ENCODE assay signal across 8 mouse cellular contexts in the genomic region with DNA sequence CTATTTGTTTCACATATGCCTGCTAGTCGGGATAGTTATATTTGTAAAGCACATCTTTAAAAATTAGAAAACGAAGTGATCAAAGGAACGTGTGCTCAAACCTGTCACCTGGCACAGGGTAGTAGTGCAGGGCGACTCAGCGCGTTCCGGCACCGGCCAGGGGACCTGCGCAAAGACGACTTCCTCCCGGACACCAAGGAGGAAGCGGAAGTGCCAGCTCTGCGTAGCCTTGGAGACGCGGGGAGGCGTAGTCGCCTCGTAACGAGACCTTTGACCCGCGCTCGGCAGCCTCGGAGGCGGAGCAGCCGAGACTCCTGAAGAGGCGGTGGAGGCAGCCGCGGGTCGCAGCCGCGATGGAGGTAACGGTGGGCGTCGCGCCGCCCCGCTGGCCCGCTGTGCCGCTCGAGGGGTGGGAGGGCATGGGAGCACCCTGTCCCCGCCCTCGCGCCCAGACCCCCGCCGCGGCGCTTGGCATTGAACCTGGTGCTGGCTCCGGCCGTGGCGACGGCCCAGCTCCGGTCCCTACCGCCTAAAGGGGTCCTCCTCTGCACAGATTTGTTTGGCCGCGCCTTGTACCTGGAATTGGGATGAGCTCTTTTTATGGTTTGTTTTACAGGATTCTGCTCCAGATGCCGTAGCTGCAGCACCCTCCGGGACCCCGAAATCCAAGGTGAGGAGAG. TPM values are rescaled to one million over a fixed set of nuclear protein-coding genes. Genes with fewer than 3 reads are reported as not detected.
A peak's percentile ranks its signal among the peaks of the same experiment; 100 is the strongest.
DNase-seq lines count a peak whose midpoint lies in the region; ATAC-seq and TF ChIP-seq lines count a peak whose summit lies in the region.

A gene (plus strand): TSS at position 285 of the 680 bp plus-strand sequence.

- peak; percentile 100 for ATAC-seq in erythroid progenitor cell, adult 5-6 weeks (replicated peaks; ENCODE audit: low FRiP score, poor library complexity, severe bottlenecking)
- ATAC-seq in heart, embryonic 12.5 days (ENCODE audit: insufficient number of reproducible peaks, low FRiP score), result peak; percentile 97
- peak; percentile 99 for ATAC-seq in kidney, postnatal 0 days (replicated peaks; ENCODE audit: low FRiP score, low read depth)
- peak; percentile 99 for ATAC-seq in liver, embryonic 11.5 days (replicated peaks; ENCODE audit: low FRiP score)
- peak; percentile 97 for ATAC-seq in stomach, embryonic 14.5 days (ENCODE audit: insufficient number of reproducible peaks, insufficient read depth, low FRiP score, low read depth)

- H3K27me3 ChIP-seq in heart, embryonic 12.5 days (replicated peaks), result no peaks in the 10 kb centered on the region
- H3K27me3 ChIP-seq in kidney, postnatal 0 days (ENCODE audit: insufficient read depth, low read length), result no peaks in the 10 kb centered on the region
- H3K27me3 ChIP-seq in liver, embryonic 11.5 days (replicated peaks; ENCODE audit: control insufficient read depth, insufficient read depth, low read length), result no peaks in the 10 kb centered on the region
- H3K27me3 ChIP-seq in stomach, embryonic 14.5 days (ENCODE audit: control insufficient read depth, insufficient read depth, low read length), result no peaks in the 10 kb centered on the region

- peak within 1 kb of the TSS; percentile 81 for H3K27ac ChIP-seq in heart, embryonic 12.5 days (ENCODE audit: poor library complexity, severe bottlenecking)
- peak within 1 kb of the TSS; percentile 76 for H3K27ac ChIP-seq in kidney, postnatal 0 days
- H3K27ac ChIP-seq in liver, embryonic 11.5 days (ENCODE audit: low read depth, low read length), result peak within 1 kb of the TSS; percentile 6; the same call in 1 of the 2 replicates
- H3K27ac ChIP-seq in stomach, embryonic 14.5 days (ENCODE audit: low read length), result peak within 1 kb of the TSS; percentile 49

- peak within 1 kb of the TSS; percentile 70 for H3K4me2 ChIP-seq in heart, embryonic 12.5 days
- H3K4me2 ChIP-seq in kidney, postnatal 0 days (ENCODE audit: low read length), result peak within 1 kb of the TSS; percentile 59
- H3K4me2 ChIP-seq in liver, embryonic 11.5 days, result peak within 1 kb of the TSS; percentile 80
- H3K4me2 ChIP-seq in stomach, embryonic 14.5 days (replicated peaks; ENCODE audit: low read depth, low read length), result peak within 1 kb of the TSS; percentile 50

- H3K9me3 ChIP-seq in heart, embryonic 12.5 days (replicated peaks), result no peaks in the 10 kb centered on the region
- H3K9me3 ChIP-seq in kidney, postnatal 0 days (replicated peaks; ENCODE audit: low read length), result no peaks in the 10 kb centered on the region
- no peaks in the 10 kb centered on the region for H3K9me3 ChIP-seq in liver, embryonic 11.5 days (ENCODE audit: control insufficient read depth, low read length)
- no peaks in the 10 kb centered on the region for H3K9me3 ChIP-seq in stomach, embryonic 14.5 days (ENCODE audit: control insufficient read depth, low read depth, low read length)

- H3K4me3 ChIP-seq in heart, embryonic 12.5 days, result peak within 1 kb of the TSS; percentile 90
- H3K4me3 ChIP-seq in kidney, postnatal 0 days (replicated peaks; ENCODE audit: low read depth, low read length), result peak within 1 kb of the TSS; percentile 98
- peak within 1 kb of the TSS; percentile 80 for H3K4me3 ChIP-seq in liver, embryonic 11.5 days (ENCODE audit: low read depth, low read length)
- H3K4me3 ChIP-seq in stomach, embryonic 14.5 days (ENCODE audit: low read depth, low read length), result peak within 1 kb of the TSS; percentile 60

- H3K36me3 ChIP-seq in heart, embryonic 12.5 days, result peaks cover 18% of the 10 kb centered on the region
- peaks cover 5% of the 10 kb centered on the region for H3K36me3 ChIP-seq in kidney, postnatal 0 days (ENCODE audit: insufficient read depth, low read length)
- peaks cover 2% of the 10 kb centered on the region; the same call in 1 of the 2 replicates for H3K36me3 ChIP-seq in liver, embryonic 11.5 days (ENCODE audit: control insufficient read depth, insufficient read depth, low read length)
- H3K36me3 ChIP-seq in stomach, embryonic 14.5 days (ENCODE audit: control insufficient read depth, insufficient read depth, low read length), result peaks cover 6% of the 10 kb centered on the region

- peak within 1 kb of the TSS; percentile 86 for H3K9ac ChIP-seq in heart, embryonic 12.5 days
- peak within 1 kb of the TSS; percentile 81 for H3K9ac ChIP-seq in kidney, postnatal 0 days (ENCODE audit: low read depth, low read length)
- H3K9ac ChIP-seq in liver, embryonic 11.5 days (ENCODE audit: low read depth, low read length), result peak within 1 kb of the TSS; percentile 69
- peak within 1 kb of the TSS; percentile 54 for H3K9ac ChIP-seq in stomach, embryonic 14.5 days (replicated peaks; ENCODE audit: low read depth, low read length)

- WGBS in heart, embryonic 12.5 days, result under 1% methylated on average over 58 of the region's 58 CpGs
- under 1% methylated on average over 48 of the region's 58 CpGs for WGBS in kidney, postnatal 0 days
- under 1% methylated on average over 46 of the region's 58 CpGs for WGBS in liver, embryonic 11.5 days
- under 1% methylated on average over 58 of the region's 58 CpGs for WGBS in stomach, embryonic 14.5 days

- H3K4me1 ChIP-seq in heart, embryonic 12.5 days (replicated peaks), result peaks cover 13% of the 10 kb centered on the region
- peaks cover 6% of the 10 kb centered on the region; the same call in 1 of the 2 replicates for H3K4me1 ChIP-seq in kidney, postnatal 0 days (replicated peaks; ENCODE audit: insufficient read depth, low read length)
- peaks cover 6% of the 10 kb centered on the region; the same call in 1 of the 2 replicates for H3K4me1 ChIP-seq in liver, embryonic 11.5 days (replicated peaks; ENCODE audit: control insufficient read depth, insufficient read depth, low read length)
- peaks cover 3% of the 10 kb centered on the region; the same call in 1 of the 2 replicates for H3K4me1 ChIP-seq in stomach, embryonic 14.5 days (ENCODE audit: control insufficient read depth, insufficient read depth, low read length)

- TF ChIP-seq CTCF in kidney, postnatal 0 days (IDR thresholded peaks at IDR 0.05; ENCODE audit: low read depth), result no peak

- peak; percentile 96 for DNase-seq in CD4-positive helper T cell, adult 2 months (ENCODE audit: low read depth, low spot score)
- peak; percentile 84 for DNase-seq in brain, embryonic 18.5 days (ENCODE audit: low read depth, low spot score)
- peak; percentile 96 for DNase-seq in kidney, postnatal 0 days (ENCODE audit: low spot score)
- DNase-seq in liver, embryonic 11.5 days (ENCODE audit: low spot score), result peak; percentile 91
- DNase-seq in naive thymus-derived CD4-positive, alpha-beta T cell, adult 2 months (ENCODE audit: low read depth), result peak; percentile 95

RNA-seq across cellular contexts. Expression of the gene that starts here (rescaled TPM):
- 10.5 and 30.6 TPM in 2 replicates for total RNA-seq in erythroid progenitor cell, adult 5-6 weeks (2015; ENCODE audit: low replicate concordance)
- total RNA-seq in erythroid progenitor cell, adult 5-6 weeks (2017; ENCODE audit: low replicate concordance), result 11.6 and 11.8 TPM in 2 replicates
- polyA plus RNA-seq in heart, embryonic 12.5 days (2016; fragmentation: Nextera tagmentation; extraction: Ambion mirVana), result 47.5 and 52.8 TPM in 2 replicates
- polyA plus RNA-seq in kidney, postnatal 0 days (2015; fragmentation: Nextera tagmentation; extraction: Ambion mirVana), result 71.6 and 75.8 TPM in 2 replicates
- polyA plus RNA-seq in liver, embryonic 11.5 days (2014; fragmentation: Nextera tagmentation; extraction: Ambion mirVana), result 37.1 and 37.6 TPM in 2 replicates
- polyA plus RNA-seq in stomach, embryonic 14.5 days (2014; fragmentation: Nextera tagmentation; extraction: Ambion mirVana), result 71.4 and 75.8 TPM in 2 replicates

Comparison
In these comparisons a context has a peak if more than half of its experiments do, and no peak if none do; other contexts are left out.
1. Peak in every context shown above with its lines: DNase-seq, ATAC-seq, H3K4me3 ChIP-seq and H3K27ac ChIP-seq.
2. H3K27ac ChIP-seq: peak in every context shown above with its lines; median percentile 81 in heart, embryonic 12.5 days; 76 in kidney, postnatal 0 days; 49 in stomach, embryonic 14.5 days; 6 in liver, embryonic 11.5 days.